Mouse (Mus musculus) limb, embryonic 14.5 days (tissue): Measurements from ENCODE around the gene Slc25a10. TPM values are rescaled to one million over a fixed set of nuclear protein-coding genes. Genes with fewer than 3 reads are reported as not detected.

Experiments
- ATAC-seq: fragments of 200-750 bp; cut with Nextera tagmentation; 2 replicates; pipeline ENCODE4 v1.8.0; 2017; ENCODE audit warnings: low read depth, moderate number of reproducible peaks, moderate TSS enrichment; ENCODE audit not compliant: low FRiP score
- DNase-seq: peaks from one replicate; pipeline ENCODE4 v3.0.0-alpha.2; 2015; ENCODE audit warnings: low spot score
- H3K27ac ChIP-seq: fragments of 300-500 bp; sonication (generic); replicated peaks from 2 replicates; pipeline ENCODE4 v1.5.1; 2014; ENCODE audit warnings: low read depth, mild to moderate bottlenecking, low read length, moderate library complexity, mixed read lengths
- H3K27me3 ChIP-seq: fragments of 300-500 bp; sonication (generic); 2 replicates; pipeline ENCODE4 v1.6.1; 2014; ENCODE audit warnings: low read length, mixed read lengths; ENCODE audit not compliant: control insufficient read depth, insufficient read depth
- H3K36me3 ChIP-seq: fragments of 300-500 bp; sonication (generic); 2 replicates; pipeline ENCODE4 v1.6.1; 2014; ENCODE audit warnings: mild to moderate bottlenecking, low read length, moderate library complexity, mixed read lengths; ENCODE audit not compliant: control insufficient read depth, insufficient read depth
- H3K4me1 ChIP-seq: fragments of 300-500 bp; sonication (generic); 2 replicates; pipeline ENCODE4 v1.6.1; 2014; ENCODE audit warnings: antibody characterized with exemption, low read length, mixed read lengths; ENCODE audit not compliant: control insufficient read depth, insufficient read depth
- H3K4me2 ChIP-seq: fragments of 300-500 bp; sonication (generic); replicated peaks from 2 replicates; pipeline ENCODE4 v1.6.1; 2014; ENCODE audit warnings: low read depth, mild to moderate bottlenecking, low read length, moderate library complexity; ENCODE audit not compliant: severe bottlenecking
- H3K4me3 ChIP-seq: fragments of 300-500 bp; sonication (generic); replicated peaks from 2 replicates; pipeline ENCODE4 v1.5.1; 2014; ENCODE audit warnings: low read length
- H3K9ac ChIP-seq: fragments of 300-500 bp; sonication (generic); 2 replicates; pipeline ENCODE4 v1.6.1; 2014; ENCODE audit warnings: mild to moderate bottlenecking, low read depth, low read length, moderate library complexity; ENCODE audit not compliant: severe bottlenecking
- H3K9me3 ChIP-seq: fragments of 300-500 bp; sonication (generic); 2 replicates; pipeline ENCODE4 v1.6.1; 2016; ENCODE audit warnings: low read length; ENCODE audit not compliant: control insufficient read depth
- POLR2A ChIP-seq: fragments of 200-500 bp; IDR thresholded peaks from 2 replicates; pipeline ENCODE4 v1.8.0; 2012; ENCODE audit warnings: inconsistent platforms, mild to moderate bottlenecking, moderate library complexity, borderline replicate concordance; ENCODE audit not compliant: insufficient read depth, insufficient read length; ENCODE audit errors: extremely low read depth
- WGBS: fragments of 180-500 bp; shearing (Covaris S2); extraction: QIAGEN DNeasy Blood & Tissue Kit; methylation state at CpG from one replicate; pipeline ENCODE4 v1.1.7; 2014; 5-methylcytosine and 5-hydroxymethylcytosine counted together
- polyA plus RNA-seq, 2 experiments: library from polyadenylated mRNA; depleted of rRNA in 1 of 2; stranded (reverse) in 1 of 2; unstranded in 1 of 2; fragments of >200 nt; fragmentation: Nextera tagmentation in 1 of 2; extraction: Ambion mirVana in 1 of 2; gene quantifications; 2 replicates each; pipeline versions ENCODE4 v1.2.1 to v1.2.3; 2012 to 2014

Gene Slc25a10
- polyA plus RNA-seq, 2 experiments: 44.1 to 54.4 TPM

DNA sequence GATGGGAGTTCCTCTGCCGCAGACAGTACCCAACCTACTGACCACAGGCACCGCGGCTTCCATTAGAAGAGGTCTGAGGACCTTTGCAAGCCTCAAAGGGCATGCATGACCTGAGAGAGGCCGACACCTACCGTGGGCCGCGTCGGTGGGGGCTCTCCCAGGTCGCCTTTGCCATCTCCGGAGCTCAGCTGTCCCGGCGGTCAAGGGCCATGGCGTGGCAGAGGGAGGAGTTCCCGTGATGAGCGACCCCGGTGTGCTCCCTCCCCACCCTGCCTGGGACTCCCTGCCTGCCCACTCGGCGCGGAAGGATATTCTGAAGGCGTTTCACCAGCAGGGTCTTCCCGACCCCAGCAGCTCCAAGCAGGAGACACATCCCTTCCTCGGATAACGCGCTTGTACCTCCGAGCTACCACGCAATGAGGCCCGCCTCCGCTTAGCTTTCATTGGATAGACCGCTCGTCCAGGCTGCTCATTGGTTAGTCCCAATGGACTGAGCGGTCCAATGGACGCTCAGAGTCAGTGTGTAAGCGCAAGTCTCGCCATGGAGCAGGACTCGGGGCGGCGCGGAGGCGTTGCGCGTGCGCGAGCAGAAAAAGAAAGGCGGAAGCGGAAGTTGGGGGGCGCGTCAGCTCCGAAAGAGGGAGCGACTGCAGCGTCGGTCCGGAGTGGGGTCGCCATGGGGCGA, 24.4 kb upstream of the Slc25a10 start, which contains the start of gene Arl16:
Gene Arl16 (minus strand): TSS at position 557 of the 685 bp plus-strand sequence.
- peaks cover 63% of the 10 kb centered on the region for H3K36me3 ChIP-seq
- peak within 1 kb of the TSS; percentile 89 for H3K4me2 ChIP-seq

DNA sequence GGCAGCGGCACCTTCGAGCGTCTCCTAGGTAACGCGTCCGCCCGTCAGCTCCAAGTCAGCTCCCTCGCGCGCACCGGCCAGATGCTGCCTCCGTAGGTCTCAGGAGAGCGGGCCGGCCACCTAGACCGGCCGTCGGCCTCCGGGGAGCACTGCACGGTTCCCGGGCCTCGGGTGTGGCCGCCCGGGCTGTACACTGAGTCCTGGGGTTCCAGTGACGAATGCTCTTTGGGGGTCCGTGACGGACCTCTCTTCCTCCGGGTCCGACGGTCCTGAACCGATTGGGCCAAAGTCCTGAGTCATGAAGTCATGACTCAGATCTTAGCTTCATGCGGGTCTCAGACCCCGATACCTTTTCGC, 23.9 kb upstream of the Slc25a10 start:
- TF ChIP-seq POLR2A: no peak
- Histone ChIP-seq H3K36me3 (peaks cover 63% of the 10 kb centered on the region), H3K27ac (0 out of 2 replicates have a peak overlapping the region, but pooled peaks have one; percentile 13), H3K4me1 (peaks cover 20% of the 10 kb centered on the region), H3K27me3 (no peaks in the 10 kb centered on the region), H3K4me2 (peak overlapping the region; percentile 89), H3K9me3 (no peaks in the 10 kb centered on the region), H3K4me3 (peak overlapping the region; percentile 99), H3K9ac (peak overlapping the region; percentile 76)
- ATAC-seq: peak; percentile 8; the same call in 1 of the 2 replicates
- under 1% methylated on average over 28 of the region's 33 CpGs for WGBS
- no peak for DNase-seq

More for the DNA sequence above, 24.4 kb upstream of the Slc25a10 start, which contains the start of gene Arl16:
- TF ChIP-seq POLR2A: peak; percentile 84; the same call in 1 of the 2 replicates
- WGBS: under 1% methylated on average over 37 of the region's 54 CpGs
- no peaks in the 10 kb centered on the region for H3K27me3 ChIP-seq
- peak within 1 kb of the TSS; percentile 99 for H3K4me3 ChIP-seq
- H3K4me1 ChIP-seq: peaks cover 20% of the 10 kb centered on the region
- peak; percentile 99 for ATAC-seq
- no peaks in the 10 kb centered on the region for H3K9me3 ChIP-seq
- H3K27ac ChIP-seq: peak within 1 kb of the TSS; percentile 50; the same call in 1 of the 2 replicates
- peak; percentile 100 for DNase-seq
- peak within 1 kb of the TSS; percentile 76 for H3K9ac ChIP-seq

DNA sequence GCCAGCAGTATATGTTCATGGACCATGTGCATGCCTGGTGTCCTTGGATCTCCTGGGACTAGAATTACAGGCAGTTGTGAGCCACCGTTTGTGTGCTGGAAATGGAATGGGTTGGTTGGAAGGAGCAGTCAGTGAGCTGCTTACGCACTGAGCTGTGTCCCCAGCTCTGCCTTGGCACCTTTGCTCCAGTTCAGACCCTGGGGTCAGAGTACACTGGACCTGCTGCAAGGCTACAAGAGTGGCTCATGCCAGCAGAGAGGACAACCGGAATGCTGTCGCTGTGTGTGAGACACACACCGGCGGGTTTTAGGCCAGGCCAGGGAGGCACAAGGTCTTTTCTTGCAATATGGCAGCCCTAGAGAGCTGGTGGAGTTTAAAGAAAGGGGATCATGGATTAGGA, 19.6 kb upstream of the Slc25a10 start:
- WGBS: 95% methylated on average over 6 of the region's 6 CpGs
- TF ChIP-seq POLR2A: no peak

GRCm38 (mm10) chr11:120483448-120483934, 8.1 kb upstream of the Slc25a10 start:
- H3K36me3 ChIP-seq: peaks cover 77% of the 10 kb centered on the region
- no peak for TF ChIP-seq POLR2A
- peak overlapping the region; percentile 84; the same call in 1 of the 2 replicates for H3K4me2 ChIP-seq
- H3K9ac ChIP-seq: peak overlapping the region; percentile 84; the same call in 1 of the 2 replicates
- H3K27me3 ChIP-seq: no peaks in the 10 kb centered on the region
- peak overlapping the region; percentile 90; the same call in 1 of the 2 replicates for H3K4me3 ChIP-seq
- WGBS: 91% methylated on average over 7 of the region's 7 CpGs
- ATAC-seq: no peak
- H3K27ac ChIP-seq: peak overlapping the region; percentile 83; the same call in 1 of the 2 replicates
- no peak for DNase-seq
- H3K9me3 ChIP-seq: no peaks in the 10 kb centered on the region
- H3K4me1 ChIP-seq: peaks cover 7% of the 10 kb centered on the region

More for the DNA sequence above, 19.6 kb upstream of the Slc25a10 start:
- peaks cover 76% of the 10 kb centered on the region for H3K36me3 ChIP-seq
- no peak for DNase-seq
- no peak overlapping the region for H3K4me2 ChIP-seq
- H3K27ac ChIP-seq: no peak overlapping the region
- no peak overlapping the region for H3K9ac ChIP-seq
- H3K9me3 ChIP-seq: no peaks in the 10 kb centered on the region
- no peaks in the 10 kb centered on the region for H3K27me3 ChIP-seq
- H3K4me3 ChIP-seq: no peak overlapping the region
- ATAC-seq: no peak
- H3K4me1 ChIP-seq: peaks cover 8% of the 10 kb centered on the region

- DNase-seq: peak; percentile 97
- ATAC-seq: peak; percentile 94
- Histone ChIP-seq H3K27me3 (no peaks in the 10 kb centered on the region), H3K9ac (peak within 1 kb of the TSS; percentile 84), H3K27ac (peak within 1 kb of the TSS; percentile 83), H3K36me3 (peaks cover 74% of the 10 kb centered on the region), H3K4me2 (peak within 1 kb of the TSS; percentile 84), H3K4me3 (peak within 1 kb of the TSS; percentile 90), H3K9me3 (no peaks in the 10 kb centered on the region), H3K4me1 (peaks cover 8% of the 10 kb centered on the region)
- peak; percentile 62; the same call in 1 of the 2 replicates for TF ChIP-seq POLR2A
- under 1% methylated on average over 58 of the region's 60 CpGs for WGBS
Measured at GRCm38 (mm10) chr11:120484265-120484981, 7.2 kb upstream of the Slc25a10 start, which contains the start of gene Mrpl12. Mrpl12 (plus strand) TSS chr11:120484613.
